Mouse (Mus musculus) adrenal gland, postnatal 4 days (tissue): ENCODE measurements around the gene Aplp1. TPM values are rescaled to one million over a fixed set of nuclear protein-coding genes. Genes with fewer than 3 reads are reported as not detected.

ENCODE experiments used
- DNase-seq, 2 experiments: peaks; one replicate each; pipeline ENCODE4 v3.0.0; 2021 to 2022; ENCODE audit warnings: low spot score in 2 of 2, mixed read lengths in 2 of 2
- total RNA-seq, 2 experiments: library from RNA; stranded (reverse); gene quantifications; 2 replicates each; pipeline ENCODE4 v1.2.3; 2021

Aplp1 gene
- total RNA-seq, 2 experiments from 2014 or later, result 49.5 to 59.1 TPM

- DNase-seq, result no peak
Observed at GRCm38 (mm10) chr7:30412735-30413147, 32.6 kb downstream of the Aplp1 start.

GRCm38 (mm10) chr7:30411023-30411422 lies 34.3 kb downstream of the Aplp1 start:
- DNase-seq, result no peak

DNA sequence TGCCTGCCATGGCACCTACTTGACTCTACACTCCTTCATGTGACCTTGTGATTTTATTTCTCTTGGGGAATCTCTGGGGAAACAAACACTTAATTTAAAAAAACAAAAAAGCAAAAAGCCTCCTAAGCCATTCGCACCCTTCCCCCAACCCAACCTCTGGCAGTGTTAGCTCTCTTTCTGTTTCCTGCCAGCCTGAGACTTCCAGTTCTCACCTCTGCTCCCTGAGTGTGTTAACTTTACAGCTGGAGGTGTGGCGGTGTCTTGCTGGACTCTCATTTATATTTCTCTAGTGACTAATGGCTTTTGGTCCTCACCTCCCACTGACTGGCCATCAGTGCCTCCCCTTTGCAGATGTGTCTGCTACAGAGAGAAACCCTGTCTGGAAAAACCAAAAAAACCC lies 35.5 kb downstream of the Aplp1 start:
- DNase-seq, result no peak

DNA sequence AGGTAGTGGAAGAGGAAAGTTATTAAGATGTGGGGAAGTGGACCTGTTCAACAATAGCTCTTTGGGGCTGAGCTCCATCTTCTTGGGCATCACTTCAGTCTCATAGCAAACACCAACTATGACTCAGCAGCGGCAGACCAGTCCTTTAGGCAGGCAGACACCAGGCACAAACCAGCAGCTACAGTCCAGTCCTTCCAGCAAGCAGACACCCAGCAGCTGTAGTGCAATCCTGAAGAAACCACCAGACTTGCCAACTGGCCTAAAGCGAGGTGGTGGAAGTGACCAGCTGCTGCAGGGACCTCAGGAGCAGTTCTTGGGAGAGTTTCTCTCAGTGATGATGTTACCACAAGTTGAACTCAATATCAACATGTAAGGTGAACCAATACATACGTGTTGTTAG lies 36.7 kb downstream of the Aplp1 start:
- DNase-seq, result no peak

DNA sequence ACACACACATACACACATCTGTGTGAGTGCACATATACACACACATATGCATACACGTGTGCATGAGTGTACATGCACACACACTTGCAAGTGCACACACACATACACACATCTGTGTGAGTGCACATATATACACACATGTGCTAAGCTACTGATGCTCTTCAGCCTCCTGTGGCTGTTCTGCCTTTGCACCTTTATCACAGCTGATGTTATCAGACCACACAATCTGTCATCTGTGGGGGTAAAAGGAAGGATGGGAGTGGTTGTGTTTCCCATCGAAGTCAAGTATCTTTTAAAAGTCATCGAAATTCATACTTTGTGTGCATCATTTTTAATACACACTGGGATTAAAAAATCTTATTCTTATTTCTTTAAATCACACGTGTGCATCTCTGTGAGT lies 43.0 kb downstream of the Aplp1 start:
- DNase-seq, result no peak

DNA sequence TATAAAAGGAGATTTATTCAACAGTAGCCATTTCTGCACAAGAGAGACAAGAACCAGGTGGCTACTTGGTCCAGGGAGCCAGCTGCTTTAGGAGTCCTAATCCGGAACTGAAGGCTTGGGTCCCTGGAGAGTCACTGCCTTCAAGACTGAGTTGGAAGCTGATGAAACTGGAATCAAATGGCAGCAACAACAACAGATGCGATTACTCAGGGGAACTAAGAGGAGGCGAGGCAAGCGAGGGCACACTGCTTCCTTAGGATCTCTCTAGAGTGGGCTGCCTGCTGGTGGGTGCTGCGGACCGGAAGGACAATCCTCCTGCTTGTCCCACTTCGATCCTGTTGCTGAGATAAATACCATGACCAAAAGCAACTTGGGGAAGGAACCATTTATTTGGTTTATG lies 45.7 kb downstream of the Aplp1 start:
- DNase-seq, result no peak

DNA sequence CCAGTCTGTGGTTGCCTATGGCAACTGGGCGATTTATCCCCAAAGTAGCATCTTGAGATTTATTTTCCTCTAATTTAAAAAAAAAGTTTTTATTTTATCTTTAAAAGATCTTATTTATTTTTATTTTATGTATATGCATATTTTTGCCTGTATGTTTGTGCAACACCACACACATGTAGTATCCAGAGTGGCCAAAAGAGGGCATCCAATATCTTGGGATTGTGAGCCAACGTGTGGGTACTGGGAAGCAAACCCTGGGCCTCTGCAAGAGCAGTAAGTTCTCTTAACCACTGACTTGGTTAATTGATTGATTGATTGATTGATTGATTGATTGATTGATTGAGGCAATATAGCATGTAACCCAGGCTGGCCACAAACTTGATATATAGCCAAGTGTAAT lies 50.5 kb downstream of the Aplp1 start:
- DNase-seq, result no peak

GRCm38 (mm10) chr7:30394379-30394778 lies 51.0 kb downstream of the Aplp1 start:
- peak in 1 of 2 experiments; percentile 42 for DNase-seq

- DNase-seq, result no peak
Observed at GRCm38 (mm10) chr7:30393631-30394030, 51.7 kb downstream of the Aplp1 start.

GRCm38 (mm10) chr7:30392746-30393520 lies 52.4 kb downstream of the Aplp1 start:
- DNase-seq, result no peak

Other genes with a start within 250 kb of the Aplp1 start
- gene Capns1, start 246.7 kb downstream of the Aplp1 start, total RNA-seq, result 100 to 1,000 TPM; 418 to 431 TPM
- gene Polr2i, start 213.6 kb downstream of the Aplp1 start, total RNA-seq, result 10 to 100 TPM; 82.1 to 84.3 TPM
- 10 to 100 TPM; 84.3 to 85.1 TPM for gene Tbcb, start 213.3 kb downstream of the Aplp1 start, total RNA-seq
- gene Ovol3, start 209.8 kb downstream of the Aplp1 start, total RNA-seq, result not detected
- under 1 TPM; 0.54 to 0.70 TPM for gene Thap8, start 165.4 kb downstream of the Aplp1 start, total RNA-seq
- 10 to 100 TPM; 12.1 to 13.5 TPM for gene Wdr62, start 165.1 kb downstream of the Aplp1 start, total RNA-seq
- gene Clip3, start 153.8 kb downstream of the Aplp1 start, total RNA-seq, result 10 to 100 TPM; 50.8 to 59.8 TPM
- 10 to 100 TPM; 58.1 to 59.4 TPM for gene Alkbh6, start 136.8 kb downstream of the Aplp1 start, total RNA-seq
- 10 to 100 TPM; 40.1 to 60.6 TPM for gene Syne4, start 130.7 kb downstream of the Aplp1 start, total RNA-seq
- 1 to 10 TPM; 1.4 to 1.7 TPM for gene E130208F15Rik, start 123.8 kb downstream of the Aplp1 start, total RNA-seq
- gene Sdhaf1, start 121.6 kb downstream of the Aplp1 start, total RNA-seq, result 10 to 100 TPM; 12.4 to 15.0 TPM
- 10 to 100 TPM; 18.7 to 19.5 TPM for gene Lrfn3, start 82.8 kb downstream of the Aplp1 start, total RNA-seq
- gene Tyrobp, start 31.8 kb downstream of the Aplp1 start, total RNA-seq, result 10 to 100 TPM; 26.6 to 40.2 TPM
- 1 to 10 TPM; 1.6 to 2.2 TPM for gene Hcst, start 25.7 kb downstream of the Aplp1 start, total RNA-seq
- gene Nfkbid, start 23.8 kb downstream of the Aplp1 start, total RNA-seq, result 1 to 10 TPM; 2.1 to 2.3 TPM
- gene Kirrel2, start 12.2 kb upstream of the Aplp1 start, total RNA-seq, result 1 to 10 TPM in 1 of 2 experiments, under 1 TPM in 1; 0.14 to 1.3 TPM
- gene Nphs1, start 12.8 kb upstream of the Aplp1 start, total RNA-seq, result 1 to 10 TPM in 1 of 2 experiments, under 1 TPM in 1; 0.08 to 7.1 TPM
- 10 to 100 TPM; 11.6 to 24.9 TPM for gene Prodh2, start 48.1 kb upstream of the Aplp1 start, total RNA-seq
- 10 to 100 TPM; 19.3 to 22.9 TPM for gene Arhgap33, start 89.5 kb upstream of the Aplp1 start, total RNA-seq
- gene Hspb6, start 106.6 kb upstream of the Aplp1 start, total RNA-seq, result 10 to 100 TPM; 36.3 to 45.7 TPM
- gene Proser3, start 106.8 kb upstream of the Aplp1 start, total RNA-seq, result 10 to 100 TPM; 12.9 to 16.3 TPM
- gene Lin37, start 114.3 kb upstream of the Aplp1 start, total RNA-seq, result 10 to 100 TPM; 67.7 to 78.0 TPM
- gene U2af1l4, start 117.8 kb upstream of the Aplp1 start, total RNA-seq, result 10 to 100 TPM; 70.4 to 75.2 TPM
- gene Gm49396, start 117.8 kb upstream of the Aplp1 start, total RNA-seq, result 1 to 10 TPM; 7.6 to 8.7 TPM
- gene Psenen, start 118.1 kb upstream of the Aplp1 start, total RNA-seq, result 100 to 1,000 TPM; 125 to 131 TPM
- 1 to 10 TPM; 4.5 to 5.2 TPM for gene Igflr1, start 119.9 kb upstream of the Aplp1 start, total RNA-seq
- gene Kmt2b, start 143.2 kb upstream of the Aplp1 start, total RNA-seq, result 10 to 100 TPM; 71.4 to 84.4 TPM
- under 1 TPM in 1 of 2 experiments, not detected in 1; 0.65 TPM for gene Zbtb32, start 153.4 kb upstream of the Aplp1 start, total RNA-seq
- 1 to 10 TPM in 1 of 2 experiments, under 1 TPM in 1; 0.93 to 1.2 TPM for gene Upk1a, start 167.3 kb upstream of the Aplp1 start, total RNA-seq
- 100 to 1,000 TPM; 750 to 830 TPM for gene Cox6b1, start 180.6 kb upstream of the Aplp1 start, total RNA-seq
- gene Etv2, start 190.3 kb upstream of the Aplp1 start, total RNA-seq, result not detected
- 10 to 100 TPM; 89.2 to 89.5 TPM for gene Rbm42, start 204.8 kb upstream of the Aplp1 start, total RNA-seq
- 10 to 100 TPM; 20.8 to 22.9 TPM for gene Haus5, start 219.5 kb upstream of the Aplp1 start, total RNA-seq
- gene Pmis2, start 226.1 kb upstream of the Aplp1 start, total RNA-seq, result not detected